Mouse (Mus musculus) ovary, postnatal 36 days (tissue): ENCODE results near the gene Ablim1.
A peak's percentile ranks its signal among the peaks of the same experiment; 100 is the strongest.

Source experiments
- DNase-seq: peaks from one replicate; pipeline ENCODE4 v3.0.0; 2022; ENCODE audit warnings: low spot score, mixed read lengths

The Ablim1 gene

GRCm38 (mm10) chr19:57221684-57222235, 93.0 kb downstream of the Ablim1 start:
- no peak for DNase-seq

- DNase-seq: no peak
Measured at GRCm38 (mm10) chr19:57219758-57220157, 95.0 kb downstream of the Ablim1 start.

GRCm38 (mm10) chr19:57217161-57217560, 97.6 kb downstream of the Ablim1 start:
- DNase-seq: no peak

GRCm38 (mm10) chr19:57215527-57215926, 99.2 kb downstream of the Ablim1 start:
- no peak for DNase-seq

- no peak for DNase-seq
Measured at GRCm38 (mm10) chr19:57212406-57212805, 102.3 kb downstream of the Ablim1 start.

GRCm38 (mm10) chr19:57211444-57212111, 103.1 kb downstream of the Ablim1 start:
- no peak for DNase-seq

GRCm38 (mm10) chr19:57210924-57211323, 103.8 kb downstream of the Ablim1 start:
- no peak for DNase-seq

GRCm38 (mm10) chr19:57204101-57204500, 110.6 kb downstream of the Ablim1 start:
- peak; percentile 49 for DNase-seq

GRCm38 (mm10) chr19:57202554-57202953, 112.2 kb downstream of the Ablim1 start:
- no peak for DNase-seq

GRCm38 (mm10) chr19:57201090-57201483, 113.6 kb downstream of the Ablim1 start:
- no peak for DNase-seq

GRCm38 (mm10) chr19:57200477-57201089, 114.1 kb downstream of the Ablim1 start:
- DNase-seq: no peak

GRCm38 (mm10) chr19:57199361-57199760, 115.4 kb downstream of the Ablim1 start:
- no peak for DNase-seq

- DNase-seq: no peak
Measured at GRCm38 (mm10) chr19:57198531-57198930, 116.2 kb downstream of the Ablim1 start.

GRCm38 (mm10) chr19:57198029-57198428, 116.7 kb downstream of the Ablim1 start:
- no peak for DNase-seq

GRCm38 (mm10) chr19:57197043-57197817, 117.5 kb downstream of the Ablim1 start:
- DNase-seq: peak; percentile 78

- no peak for DNase-seq
Measured at GRCm38 (mm10) chr19:57196616-57197015, 118.1 kb downstream of the Ablim1 start.

GRCm38 (mm10) chr19:57195169-57195930, 119.4 kb downstream of the Ablim1 start:
- DNase-seq: no peak

GRCm38 (mm10) chr19:57193958-57194357, 120.8 kb downstream of the Ablim1 start:
- DNase-seq: no peak

GRCm38 (mm10) chr19:57193382-57193781, 121.3 kb downstream of the Ablim1 start:
- DNase-seq: no peak

GRCm38 (mm10) chr19:57191109-57191508, 123.6 kb downstream of the Ablim1 start:
- no peak for DNase-seq

- no peak for DNase-seq
Measured at GRCm38 (mm10) chr19:57189427-57189826, 125.3 kb downstream of the Ablim1 start.

- DNase-seq: no peak
Measured at GRCm38 (mm10) chr19:57188553-57188952, 126.2 kb downstream of the Ablim1 start.
